Mouse (Mus musculus): ENCODE results near the gene Ptprm.

DNA sequence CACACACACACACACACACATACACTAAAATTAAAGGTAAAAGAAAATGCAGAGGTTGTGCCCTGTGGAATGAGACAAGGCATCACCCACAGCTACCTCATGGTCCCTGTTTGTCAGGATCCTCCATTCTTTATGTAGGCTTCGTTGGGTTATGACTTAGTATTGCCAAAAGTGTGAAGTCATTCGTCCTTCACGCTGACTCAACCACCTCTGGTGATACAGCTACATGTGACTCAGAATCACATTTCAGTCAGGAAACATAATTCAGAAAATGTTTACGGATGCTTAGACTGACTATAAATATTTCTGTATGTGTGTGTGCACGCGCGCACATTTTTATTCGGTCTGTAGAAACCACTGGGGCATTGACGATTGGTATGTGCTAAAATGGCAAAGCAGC lies 121.2 kb downstream of the Ptprm start:
- TF ChIP-seq CTCF (IDR thresholded peaks at IDR 0.05; ENCODE audit: borderline replicate concordance, insufficient read depth, low read length) (no peak), POLR2A (IDR thresholded peaks at IDR 0.05; ENCODE audit: low read depth, low read length) (no peak)

Data from embryonic fibroblast, embryonic 13.5 days (primary cell).